Mouse (Mus musculus): ENCODE results near the gene Aplp2. TPM values are rescaled to one million over a fixed set of nuclear protein-coding genes. Genes with fewer than 3 reads are reported as not detected.

Gene Aplp2
- polyA plus RNA-seq, 1 experiment from 2014 or later = 403 TPM

DNA sequence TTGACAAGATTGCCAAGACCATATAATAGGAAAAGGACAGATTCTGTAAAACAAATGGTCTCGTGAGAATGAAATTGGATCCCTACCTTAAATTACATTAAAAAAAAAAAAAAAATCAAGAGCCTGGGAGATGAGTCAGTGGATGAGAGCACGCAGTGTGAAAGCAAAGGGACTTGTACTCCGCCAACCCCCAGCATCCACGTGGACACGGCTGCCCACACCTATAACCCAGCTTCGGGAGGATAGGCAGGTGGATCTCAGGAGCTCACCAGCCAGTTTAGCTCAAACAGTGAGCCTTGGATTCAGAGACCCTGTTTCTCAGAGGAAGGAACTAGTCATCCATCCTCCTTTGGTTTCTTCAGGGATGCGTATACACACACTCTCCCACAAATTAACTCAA is 13.8 kb downstream of the Aplp2 start:
- no peak overlapping the region for H3K27ac ChIP-seq (ENCODE audit: low read length)
- H3K9ac ChIP-seq (ENCODE audit: low read depth, low read length) = no peak overlapping the region
- H3K4me3 ChIP-seq (ENCODE audit: low read depth, low read length) = no peak overlapping the region
- H3K4me1 ChIP-seq (ENCODE audit: control insufficient read depth, insufficient read depth, low read length) = no peaks in the 10 kb centered on the region
- no peaks in the 10 kb centered on the region for H3K27me3 ChIP-seq (ENCODE audit: control insufficient read depth, insufficient read depth, low read depth, low read length)
- H3K9me3 ChIP-seq (replicated peaks; ENCODE audit: control insufficient read depth, low read length, poor library complexity, severe bottlenecking) = no peaks in the 10 kb centered on the region; the same call in 1 of the 2 replicates
- ATAC-seq = no peak
- no peak overlapping the region for H3K4me2 ChIP-seq (ENCODE audit: low read length)
- 96% methylated on average over 7 of the region's 7 CpGs for WGBS
- no peaks in the 10 kb centered on the region for H3K36me3 ChIP-seq (ENCODE audit: control insufficient read depth, insufficient read depth, low read length)

DNA sequence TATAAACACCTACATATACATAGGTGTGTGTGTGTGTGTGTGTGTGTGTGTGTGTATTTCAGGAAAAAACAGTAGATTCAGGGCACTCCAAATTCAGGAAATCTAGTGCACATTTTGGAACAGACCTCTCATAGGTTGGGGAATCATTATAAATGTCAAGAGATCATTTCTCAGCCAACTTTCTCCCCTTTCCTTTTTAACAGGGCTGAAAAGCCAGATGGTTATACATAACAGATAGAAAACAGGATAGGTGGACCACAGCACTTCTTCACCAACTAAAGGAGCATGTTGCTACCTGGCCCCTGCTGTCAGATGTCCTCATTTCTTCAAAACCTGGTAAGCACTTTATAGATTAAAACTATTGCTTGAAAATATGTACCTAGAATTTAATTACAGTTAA is 14.9 kb downstream of the Aplp2 start:
- H3K9me3 ChIP-seq (replicated peaks; ENCODE audit: control insufficient read depth, low read length, poor library complexity, severe bottlenecking) = no peaks in the 10 kb centered on the region; the same call in 1 of the 2 replicates

DNA sequence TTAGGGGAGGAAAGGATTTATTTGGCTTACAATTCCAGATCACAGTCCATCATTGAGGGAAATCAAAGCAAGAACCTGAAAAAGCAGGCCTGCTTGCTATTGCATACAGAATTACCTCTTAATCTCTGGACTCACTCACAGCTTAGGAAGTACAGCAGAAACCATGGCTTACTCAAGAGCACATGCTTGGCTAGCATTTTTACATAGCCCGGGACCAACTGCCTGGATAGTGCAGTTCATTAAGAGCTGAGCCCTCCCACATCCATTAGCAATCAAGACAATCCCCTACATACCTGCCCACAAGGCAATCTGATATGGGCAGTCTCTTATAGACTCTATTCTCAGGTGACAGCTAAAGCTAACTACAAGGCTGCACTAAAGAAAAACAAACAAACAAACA is 16.0 kb downstream of the Aplp2 start:
- no peak for ATAC-seq
- Histone ChIP-seq H3K36me3 (ENCODE audit: control insufficient read depth, insufficient read depth, low read length) (no peaks in the 10 kb centered on the region), H3K9ac (ENCODE audit: low read depth, low read length) (no peak overlapping the region), H3K27ac (ENCODE audit: low read length) (no peak overlapping the region), H3K4me3 (ENCODE audit: low read depth, low read length) (no peak overlapping the region), H3K4me1 (ENCODE audit: control insufficient read depth, insufficient read depth, low read length) (no peaks in the 10 kb centered on the region), H3K9me3 (replicated peaks; ENCODE audit: control insufficient read depth, low read length, poor library complexity, severe bottlenecking) (no peaks in the 10 kb centered on the region; the same call in 1 of the 2 replicates), H3K4me2 (ENCODE audit: low read length) (no peak overlapping the region), H3K27me3 (ENCODE audit: control insufficient read depth, insufficient read depth, low read depth, low read length) (no peaks in the 10 kb centered on the region)
- 96% methylated on average over 1 of the region's 1 CpGs for WGBS

More for the DNA sequence above, 14.9 kb downstream of the Aplp2 start:
- Histone ChIP-seq H3K9ac (ENCODE audit: low read depth, low read length) (no peak overlapping the region), H3K4me1 (ENCODE audit: control insufficient read depth, insufficient read depth, low read length) (no peaks in the 10 kb centered on the region), H3K4me3 (ENCODE audit: low read depth, low read length) (no peak overlapping the region), H3K27ac (ENCODE audit: low read length) (no peak overlapping the region), H3K4me2 (ENCODE audit: low read length) (no peak overlapping the region), H3K36me3 (ENCODE audit: control insufficient read depth, insufficient read depth, low read length) (no peaks in the 10 kb centered on the region), H3K27me3 (ENCODE audit: control insufficient read depth, insufficient read depth, low read depth, low read length) (no peaks in the 10 kb centered on the region)
- ATAC-seq = no peak

DNA sequence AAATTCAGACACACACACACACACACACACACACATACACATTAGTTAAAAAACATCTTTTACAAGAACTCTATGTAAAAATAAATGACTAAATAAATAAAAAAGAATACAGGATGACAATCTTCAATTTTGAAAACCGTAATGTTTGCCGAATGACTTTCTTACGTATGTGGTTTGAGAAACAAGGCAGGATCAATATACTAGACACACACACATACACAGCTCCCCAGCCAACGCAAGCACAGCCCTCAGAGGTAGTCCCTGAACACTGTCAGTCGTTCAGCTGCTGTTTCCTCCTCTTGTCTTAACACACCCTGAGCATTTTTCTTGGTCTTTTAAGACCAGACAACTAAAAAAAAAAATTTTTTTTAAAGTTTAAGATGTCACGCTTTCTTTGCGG is 19.2 kb downstream of the Aplp2 start:
- Histone ChIP-seq H3K36me3 (ENCODE audit: control insufficient read depth, insufficient read depth, low read length) (no peaks in the 10 kb centered on the region), H3K9ac (ENCODE audit: low read depth, low read length) (no peak overlapping the region), H3K4me2 (ENCODE audit: low read length) (no peak overlapping the region), H3K27ac (ENCODE audit: low read length) (no peak overlapping the region), H3K9me3 (replicated peaks; ENCODE audit: control insufficient read depth, low read length, poor library complexity, severe bottlenecking) (no peaks in the 10 kb centered on the region; the same call in 1 of the 2 replicates), H3K4me1 (ENCODE audit: control insufficient read depth, insufficient read depth, low read length) (no peaks in the 10 kb centered on the region), H3K27me3 (ENCODE audit: control insufficient read depth, insufficient read depth, low read depth, low read length) (no peaks in the 10 kb centered on the region), H3K4me3 (ENCODE audit: low read depth, low read length) (no peak overlapping the region)
- 91% methylated on average over 7 of the region's 7 CpGs for WGBS
- ATAC-seq = no peak

DNA sequence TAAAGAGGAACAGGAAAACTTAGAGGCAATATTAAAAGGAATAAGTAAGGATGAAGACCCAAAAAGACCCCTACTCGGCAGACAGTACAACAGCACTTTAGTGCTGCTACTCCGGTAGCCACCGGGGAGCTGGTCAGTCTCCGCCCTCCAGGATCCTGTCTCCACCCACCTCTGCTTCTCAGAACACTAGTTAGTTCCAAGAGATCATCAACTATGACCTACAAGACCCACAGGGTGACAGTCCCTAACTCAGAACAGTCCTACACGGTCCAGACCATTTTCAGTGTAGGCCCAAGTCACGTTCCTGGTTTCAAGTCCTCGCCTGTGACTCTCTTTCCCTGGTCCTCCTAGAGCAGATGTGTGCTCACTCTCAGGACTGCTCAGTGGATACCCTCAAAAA is 20.1 kb downstream of the Aplp2 start:
- Histone ChIP-seq H3K27me3 (ENCODE audit: control insufficient read depth, insufficient read depth, low read depth, low read length) (no peaks in the 10 kb centered on the region), H3K4me1 (ENCODE audit: control insufficient read depth, insufficient read depth, low read length) (no peaks in the 10 kb centered on the region), H3K36me3 (ENCODE audit: control insufficient read depth, insufficient read depth, low read length) (no peaks in the 10 kb centered on the region), H3K9me3 (replicated peaks; ENCODE audit: control insufficient read depth, low read length, poor library complexity, severe bottlenecking) (no peaks in the 10 kb centered on the region; the same call in 1 of the 2 replicates), H3K27ac (ENCODE audit: low read length) (no peak overlapping the region), H3K4me2 (ENCODE audit: low read length) (no peak overlapping the region), H3K9ac (ENCODE audit: low read depth, low read length) (no peak overlapping the region), H3K4me3 (ENCODE audit: low read depth, low read length) (no peak overlapping the region)
- 78% methylated on average over 7 of the region's 7 CpGs for WGBS
- ATAC-seq = no peak

DNA sequence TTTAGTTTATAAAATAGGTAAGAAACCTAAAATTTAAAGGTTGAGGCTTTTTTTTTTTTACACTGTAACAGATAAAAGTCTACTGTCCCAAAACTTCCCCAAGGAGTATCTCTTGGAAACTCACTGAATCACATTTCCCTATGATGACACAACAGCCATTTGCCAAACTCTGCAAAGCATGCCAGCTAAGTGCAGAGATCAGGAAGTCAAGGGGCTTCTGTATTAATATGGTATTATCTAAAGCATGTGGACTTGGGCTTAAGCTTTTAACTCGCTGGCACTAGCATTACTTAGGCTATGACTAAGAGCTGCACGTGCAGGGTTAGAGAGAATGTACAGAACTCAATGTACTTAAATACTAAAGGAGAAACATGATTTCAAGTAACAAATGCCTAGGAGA is 22.4 kb downstream of the Aplp2 start:
- 68% methylated on average over 2 of the region's 2 CpGs for whole genome bisulfite sequencing
- H3K4me3 ChIP-seq (ENCODE audit: low read depth, low read length) = no peak overlapping the region
- no peak overlapping the region for H3K27ac ChIP-seq (ENCODE audit: low read length)
- no peak for ATAC-seq
- H3K36me3 ChIP-seq (ENCODE audit: control insufficient read depth, insufficient read depth, low read length) = no peaks in the 10 kb centered on the region
- H3K4me2 ChIP-seq (ENCODE audit: low read length) = no peak overlapping the region
- no peaks in the 10 kb centered on the region for H3K4me1 ChIP-seq (ENCODE audit: control insufficient read depth, insufficient read depth, low read length)
- no peaks in the 10 kb centered on the region for H3K27me3 ChIP-seq (ENCODE audit: control insufficient read depth, insufficient read depth, low read depth, low read length)
- no peak overlapping the region for H3K9ac ChIP-seq (ENCODE audit: low read depth, low read length)
- no peaks in the 10 kb centered on the region for H3K9me3 ChIP-seq (replicated peaks; ENCODE audit: control insufficient read depth, low read length, poor library complexity, severe bottlenecking)

DNA sequence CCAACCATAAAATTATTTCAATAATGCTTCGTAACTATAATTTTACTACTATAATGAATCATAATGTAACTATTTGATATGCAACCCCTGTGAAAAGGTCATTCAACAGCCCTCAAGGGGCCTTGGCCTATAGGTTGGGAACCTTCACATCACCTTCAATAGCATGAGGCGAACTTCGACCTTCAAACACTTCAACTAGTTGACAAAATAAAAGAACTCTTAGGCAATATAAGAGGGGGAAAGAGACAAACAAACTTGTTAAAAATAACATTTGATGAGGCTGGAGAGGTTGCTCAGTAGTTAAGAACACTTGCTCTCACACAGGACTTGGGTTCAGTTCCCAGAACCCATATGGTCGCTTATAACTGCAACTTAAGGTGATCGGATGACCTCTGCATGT is 27.2 kb downstream of the Aplp2 start:
- Histone ChIP-seq H3K27ac (ENCODE audit: low read length) (no peak overlapping the region), H3K27me3 (ENCODE audit: control insufficient read depth, insufficient read depth, low read depth, low read length) (no peaks in the 10 kb centered on the region), H3K4me1 (ENCODE audit: control insufficient read depth, insufficient read depth, low read length) (no peaks in the 10 kb centered on the region), H3K4me3 (ENCODE audit: low read depth, low read length) (no peak overlapping the region), H3K4me2 (ENCODE audit: low read length) (no peak overlapping the region), H3K36me3 (ENCODE audit: control insufficient read depth, insufficient read depth, low read length) (no peaks in the 10 kb centered on the region), H3K9me3 (replicated peaks; ENCODE audit: control insufficient read depth, low read length, poor library complexity, severe bottlenecking) (no peaks in the 10 kb centered on the region), H3K9ac (ENCODE audit: low read depth, low read length) (no peak overlapping the region)
- WGBS = 95% methylated on average over 5 of the region's 5 CpGs
- no peak for ATAC-seq

DNA sequence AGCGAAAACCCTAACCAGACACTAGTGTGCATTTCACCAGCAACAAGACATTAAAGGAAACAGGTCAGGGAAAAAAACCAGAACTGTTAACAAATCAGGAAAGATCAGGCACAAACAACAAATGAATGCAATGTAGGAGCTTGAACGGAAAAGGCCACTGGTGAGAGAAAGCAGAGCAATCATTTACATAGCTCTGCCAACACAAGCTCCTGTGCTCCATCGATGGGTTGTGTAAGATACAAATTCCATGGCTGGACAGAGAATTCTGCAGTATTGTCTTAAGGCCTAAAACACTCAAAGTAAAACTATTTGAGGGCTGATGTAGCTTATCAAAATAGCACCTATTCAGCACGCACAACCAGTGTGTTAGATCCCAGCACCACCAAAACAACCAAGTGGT is 28.6 kb downstream of the Aplp2 start:
- no peak overlapping the region for H3K27ac ChIP-seq (ENCODE audit: low read length)
- no peaks in the 10 kb centered on the region for H3K36me3 ChIP-seq (ENCODE audit: control insufficient read depth, insufficient read depth, low read length)
- H3K4me3 ChIP-seq (ENCODE audit: low read depth, low read length) = no peak overlapping the region
- no peaks in the 10 kb centered on the region for H3K4me1 ChIP-seq (ENCODE audit: control insufficient read depth, insufficient read depth, low read length)
- H3K4me2 ChIP-seq (ENCODE audit: low read length) = no peak overlapping the region
- WGBS = 80% methylated on average over 4 of the region's 4 CpGs
- no peaks in the 10 kb centered on the region for H3K9me3 ChIP-seq (replicated peaks; ENCODE audit: control insufficient read depth, low read length, poor library complexity, severe bottlenecking)
- no peak overlapping the region for H3K9ac ChIP-seq (ENCODE audit: low read depth, low read length)
- ATAC-seq = no peak
- no peaks in the 10 kb centered on the region for H3K27me3 ChIP-seq (ENCODE audit: control insufficient read depth, insufficient read depth, low read depth, low read length)

DNA sequence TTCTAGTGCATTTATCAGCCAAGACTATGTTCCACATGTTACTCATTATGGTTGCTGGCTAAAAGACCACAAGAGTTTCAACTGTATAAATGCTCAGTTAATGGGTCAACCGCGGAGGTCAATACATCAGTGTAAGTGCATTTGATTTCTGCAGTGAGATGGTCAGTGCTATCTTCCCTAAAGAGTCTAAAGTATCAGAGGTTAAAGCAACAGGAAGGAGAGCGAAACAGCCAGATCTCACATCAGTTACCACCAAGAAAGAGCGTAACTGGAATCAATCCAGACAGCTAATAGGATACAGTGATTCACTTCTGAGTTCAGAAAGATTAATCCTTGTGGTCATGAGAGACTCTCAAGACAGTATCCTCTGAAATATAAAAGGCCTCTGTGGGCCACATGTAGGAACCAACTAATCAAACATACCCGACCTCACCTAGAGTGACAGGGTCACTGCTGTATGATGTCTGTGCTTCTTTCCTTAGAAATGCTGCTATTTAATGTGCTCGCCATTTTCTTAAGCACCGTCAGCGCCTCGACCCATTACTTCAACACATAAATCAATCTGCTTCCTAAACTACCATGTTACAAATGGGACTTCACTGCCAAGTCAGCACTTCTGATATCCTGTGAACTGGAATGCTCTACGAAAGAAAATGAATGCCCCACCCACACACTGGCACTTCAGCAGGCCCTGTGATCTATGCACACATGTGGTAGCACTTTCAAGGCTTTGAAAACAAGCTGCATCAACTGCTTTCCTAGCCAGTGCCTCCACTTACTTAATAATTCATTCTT is 30.1 kb downstream of the Aplp2 start:
- H3K4me1 ChIP-seq (ENCODE audit: control insufficient read depth, insufficient read depth, low read length) = no peaks in the 10 kb centered on the region
- no peak overlapping the region for H3K27ac ChIP-seq (ENCODE audit: low read length)
- H3K27me3 ChIP-seq (ENCODE audit: control insufficient read depth, insufficient read depth, low read depth, low read length) = no peaks in the 10 kb centered on the region
- WGBS = 76% methylated on average over 10 of the region's 10 CpGs
- H3K4me3 ChIP-seq (ENCODE audit: low read depth, low read length) = no peak overlapping the region
- no peak for ATAC-seq
- no peaks in the 10 kb centered on the region for H3K36me3 ChIP-seq (ENCODE audit: control insufficient read depth, insufficient read depth, low read length)
- H3K9ac ChIP-seq (ENCODE audit: low read depth, low read length) = no peak overlapping the region
- H3K4me2 ChIP-seq (ENCODE audit: low read length) = no peak overlapping the region
- no peaks in the 10 kb centered on the region for H3K9me3 ChIP-seq (replicated peaks; ENCODE audit: control insufficient read depth, low read length, poor library complexity, severe bottlenecking)

Measured in midbrain, embryonic 16.5 days (tissue).